Mouse (Mus musculus) cerebellum, adult 2 months (tissue): ENCODE data around the gene Anapc4.

Source experiments
- CTCF ChIP-seq: fragments of 200-500 bp; IDR thresholded peaks from 2 replicates; pipeline ENCODE4 v1.5.1; 2011; ENCODE audit warnings: low read depth, mild to moderate bottlenecking, control low read depth, low read length, moderate library complexity, borderline replicate concordance; ENCODE audit not compliant: insufficient read depth
- POLR2A ChIP-seq: fragments of 200-500 bp; IDR thresholded peaks from 2 replicates; pipeline ENCODE4 v1.6.1; 2011; ENCODE audit warnings: low read length, control low read depth, borderline replicate concordance; ENCODE audit not compliant: insufficient read depth

GRCm38 (mm10) chr5:52807030-52807429, 26.8 kb upstream of the Anapc4 start:
- TF ChIP-seq CTCF (no peak), POLR2A (no peak)
